Mouse (Mus musculus) hindbrain, embryonic 14.5 days (tissue): ENCODE measurements around the gene Mmp1b. TPM values are rescaled to one million over a fixed set of nuclear protein-coding genes. Genes with fewer than 3 reads are reported as not detected.
"Not testable (repeated sequence)": the region's sequence is repeated elsewhere in the genome, so short reads cannot be mapped to it uniquely, and the experiment has no call there.

Source experiments
- ATAC-seq: fragments of 200-750 bp; cut with Nextera tagmentation; 2 replicates; pipeline ENCODE4 v1.8.0; 2017; ENCODE audit warnings: moderate number of reproducible peaks, mild to moderate bottlenecking, moderate TSS enrichment, moderate library complexity; ENCODE audit not compliant: low FRiP score
- DNase-seq: peaks from one replicate; pipeline ENCODE4 v3.0.0-alpha.2; 2015; ENCODE audit warnings: low spot score
- H3K27ac ChIP-seq: fragments of 300-500 bp; sonication (generic); 2 replicates; pipeline ENCODE4 v1.5.1; 2014; ENCODE audit warnings: mild to moderate bottlenecking, moderate library complexity
- H3K27me3 ChIP-seq: fragments of 300-500 bp; sonication (generic); 2 replicates; pipeline ENCODE4 v1.6.1; 2014; ENCODE audit warnings: mild to moderate bottlenecking, low read length, mixed read lengths; ENCODE audit not compliant: control insufficient read depth, insufficient read depth
- H3K36me3 ChIP-seq: fragments of 300-500 bp; sonication (generic); replicated peaks from 2 replicates; pipeline ENCODE4 v1.6.1; 2014; ENCODE audit not compliant: control insufficient read depth, insufficient read depth
- H3K4me1 ChIP-seq: fragments of 300-500 bp; sonication (generic); replicated peaks from 2 replicates; pipeline ENCODE4 v1.6.1; 2014; ENCODE audit warnings: antibody characterized with exemption, low read length, mixed read lengths; ENCODE audit not compliant: control insufficient read depth, insufficient read depth
- H3K4me2 ChIP-seq: fragments of 300-500 bp; sonication (generic); replicated peaks from 2 replicates; pipeline ENCODE4 v1.6.1; 2014; ENCODE audit warnings: mild to moderate bottlenecking, moderate library complexity
- H3K4me3 ChIP-seq: fragments of 300-500 bp; sonication (generic); replicated peaks from 2 replicates; pipeline ENCODE4 v1.5.1; 2014; ENCODE audit warnings: mild to moderate bottlenecking, low read length
- H3K9ac ChIP-seq: fragments of 300-500 bp; sonication (generic); 2 replicates; pipeline ENCODE4 v1.6.1; 2014
- H3K9me3 ChIP-seq: fragments of 300-500 bp; sonication (generic); 2 replicates; pipeline ENCODE4 v1.6.1; 2016; ENCODE audit warnings: low read length; ENCODE audit not compliant: control insufficient read depth
- WGBS: fragments of 180-500 bp; shearing (Covaris S2); extraction: QIAGEN DNeasy Blood & Tissue Kit; methylation state at CpG from one replicate; pipeline ENCODE4 v1.1.7; 2014; 5-methylcytosine and 5-hydroxymethylcytosine counted together
- polyA plus RNA-seq: library from polyadenylated mRNA; unstranded; fragments of >200 nt; fragmentation: Nextera tagmentation; extraction: Ambion mirVana; gene quantifications from 2 replicates; pipeline ENCODE4 v1.2.1, GENCODE M21; 2014

The Mmp1b gene
- not detected in 2 replicates for polyA plus RNA-seq

DNA sequence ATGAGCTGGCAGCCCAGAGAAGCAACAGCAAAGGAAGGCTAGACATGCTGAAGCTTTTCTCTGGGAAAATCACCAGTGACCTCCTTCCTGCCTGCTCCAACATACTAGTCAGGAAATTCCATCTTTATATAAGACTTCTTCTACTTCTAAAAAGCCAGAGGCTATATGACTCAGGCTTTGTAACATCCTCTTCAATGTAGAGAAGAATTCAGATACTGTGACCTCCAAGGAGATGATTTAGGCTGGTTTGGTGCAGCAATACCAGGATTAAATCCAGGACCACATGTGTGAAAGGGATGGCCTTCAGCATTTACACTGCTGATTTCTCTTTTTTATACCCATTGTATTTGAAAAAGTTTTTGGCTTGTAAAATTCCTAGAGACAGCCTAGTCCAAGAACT lies at the start of gene Mmp1b:
Mmp1b (minus strand) TSS at position 101 of the 400 bp plus-strand sequence.
- H3K4me3 ChIP-seq: no peak within 1 kb of the TSS
- ATAC-seq (no peak), DNase-seq (no peak)
- H3K9ac ChIP-seq: no peak within 1 kb of the TSS
- H3K27me3 ChIP-seq: no peaks in the 10 kb centered on the region
- no peaks in the 10 kb centered on the region for H3K4me1 ChIP-seq
- H3K36me3 ChIP-seq: no peaks in the 10 kb centered on the region
- H3K9me3 ChIP-seq: no peaks in the 10 kb centered on the region
- no peak within 1 kb of the TSS for H3K4me2 ChIP-seq
- H3K27ac ChIP-seq: no peak within 1 kb of the TSS

DNA sequence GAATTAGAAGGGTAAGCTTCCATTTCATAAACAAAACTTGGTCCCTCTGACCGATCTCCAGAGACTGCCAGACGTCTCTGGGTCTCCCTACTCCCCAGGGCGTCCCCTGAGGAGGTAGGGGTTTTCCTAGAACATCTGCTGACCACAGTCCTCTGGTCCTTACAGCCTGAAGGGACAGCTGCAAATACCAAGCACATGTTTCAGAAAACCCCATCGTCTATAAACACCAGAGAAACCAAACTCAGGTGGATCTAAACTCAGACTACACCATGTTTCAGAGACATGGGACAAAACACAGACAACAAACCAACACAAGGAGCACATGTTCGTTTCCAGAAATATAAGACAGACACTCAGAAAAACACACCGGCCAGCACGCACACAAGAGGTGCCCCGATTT lies 8.7 kb upstream of the Mmp1b start:
- ATAC-seq, H3K4me1 ChIP-seq, DNase-seq, H3K4me2 ChIP-seq, H3K27ac ChIP-seq, H3K36me3 ChIP-seq, H3K9me3 ChIP-seq, H3K27me3 ChIP-seq, H3K4me3 ChIP-seq, H3K9ac ChIP-seq: not testable (repeated sequence)
- 84% methylated on average over 8 of the region's 8 CpGs for WGBS

DNA sequence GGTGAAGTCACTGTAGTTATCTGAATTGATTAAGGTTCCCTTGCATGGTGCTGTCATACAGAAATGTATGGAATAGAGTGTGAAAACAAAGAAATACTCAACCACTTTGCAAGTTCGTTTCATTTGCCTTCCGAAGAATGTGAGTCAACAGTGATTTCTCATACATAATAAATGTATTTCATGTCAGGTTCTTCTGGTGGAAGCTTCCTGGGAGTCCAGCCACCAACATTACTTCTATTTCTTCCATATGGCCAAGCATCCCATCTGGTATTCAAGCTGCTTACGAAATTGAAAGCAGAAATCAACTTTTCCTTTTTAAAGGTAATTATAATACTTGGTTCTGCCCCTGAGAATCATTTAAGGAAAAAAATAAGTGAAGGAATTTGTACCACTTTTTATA lies 33.3 kb downstream of the Mmp1b start:
- no peak overlapping the region for H3K4me3 ChIP-seq
- no peaks in the 10 kb centered on the region for H3K4me1 ChIP-seq
- no peak overlapping the region for H3K27ac ChIP-seq
- no peak overlapping the region for H3K9ac ChIP-seq
- no peak overlapping the region for H3K4me2 ChIP-seq
- DNase-seq: no peak
- ATAC-seq: no peak
- H3K36me3 ChIP-seq: no peaks in the 10 kb centered on the region
- no peaks in the 10 kb centered on the region for H3K27me3 ChIP-seq
- WGBS: 89% methylated on average over 3 of the region's 3 CpGs
- H3K9me3 ChIP-seq: no peaks in the 10 kb centered on the region

DNA sequence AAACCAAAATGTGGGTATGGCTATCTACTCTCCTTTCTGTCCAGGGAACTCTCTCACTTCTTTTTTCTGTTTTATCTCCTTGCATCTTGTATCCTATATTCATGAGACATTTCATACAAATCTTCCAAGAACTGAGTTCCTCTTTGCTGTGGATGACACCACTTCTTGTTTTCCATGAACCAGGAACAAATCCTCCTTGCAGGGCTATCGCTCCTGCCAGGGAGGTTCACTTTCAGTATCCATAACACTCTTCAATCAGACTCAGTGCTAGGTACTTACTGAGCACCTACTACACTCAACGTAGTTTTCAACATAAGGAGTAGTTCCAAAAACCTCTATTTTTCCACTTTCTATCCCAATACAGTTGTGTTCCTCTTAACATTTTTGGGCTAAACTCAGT lies 42.3 kb downstream of the Mmp1b start:
- H3K4me1 ChIP-seq: no peaks in the 10 kb centered on the region
- no peaks in the 10 kb centered on the region for H3K36me3 ChIP-seq
- no peak for ATAC-seq
- WGBS: 97% methylated on average over 2 of the region's 2 CpGs
- H3K4me2 ChIP-seq: no peak overlapping the region
- H3K4me3 ChIP-seq: no peak overlapping the region
- no peaks in the 10 kb centered on the region for H3K27me3 ChIP-seq
- H3K9me3 ChIP-seq: no peaks in the 10 kb centered on the region
- H3K9ac ChIP-seq: no peak overlapping the region
- DNase-seq: no peak
- H3K27ac ChIP-seq: no peak overlapping the region

DNA sequence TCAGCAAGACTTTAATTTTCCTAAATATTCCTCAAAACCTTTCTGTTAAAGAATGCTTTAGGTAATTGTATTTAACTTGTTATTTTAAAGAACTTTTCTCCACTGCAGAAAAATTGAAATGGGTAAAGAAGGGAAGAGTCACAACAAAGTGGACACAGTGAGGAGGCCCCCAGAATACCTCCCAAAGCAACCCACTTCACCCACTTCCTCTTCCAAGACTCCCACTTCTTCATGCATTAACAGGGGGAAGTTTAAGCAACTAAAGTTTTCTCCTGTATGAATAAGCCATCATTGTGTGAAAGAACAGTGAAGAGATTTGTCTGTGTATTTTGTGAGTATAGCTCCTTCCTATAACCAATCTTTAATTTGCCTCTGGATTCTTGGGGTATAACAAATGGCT lies 43.7 kb downstream of the Mmp1b start, which contains the start of gene Mmp12:
Mmp12 (plus strand) TSS at position 275 of the 400 bp plus-strand sequence.
- DNase-seq: no peak
- H3K4me3 ChIP-seq: no peak within 1 kb of the TSS
- H3K9me3 ChIP-seq: no peaks in the 10 kb centered on the region
- ATAC-seq: no peak
- H3K36me3 ChIP-seq: no peaks in the 10 kb centered on the region
- H3K27ac ChIP-seq: no peak within 1 kb of the TSS
- H3K9ac ChIP-seq: no peak within 1 kb of the TSS
- no peak within 1 kb of the TSS for H3K4me2 ChIP-seq
- no peaks in the 10 kb centered on the region for H3K27me3 ChIP-seq
- no peaks in the 10 kb centered on the region for H3K4me1 ChIP-seq

DNA sequence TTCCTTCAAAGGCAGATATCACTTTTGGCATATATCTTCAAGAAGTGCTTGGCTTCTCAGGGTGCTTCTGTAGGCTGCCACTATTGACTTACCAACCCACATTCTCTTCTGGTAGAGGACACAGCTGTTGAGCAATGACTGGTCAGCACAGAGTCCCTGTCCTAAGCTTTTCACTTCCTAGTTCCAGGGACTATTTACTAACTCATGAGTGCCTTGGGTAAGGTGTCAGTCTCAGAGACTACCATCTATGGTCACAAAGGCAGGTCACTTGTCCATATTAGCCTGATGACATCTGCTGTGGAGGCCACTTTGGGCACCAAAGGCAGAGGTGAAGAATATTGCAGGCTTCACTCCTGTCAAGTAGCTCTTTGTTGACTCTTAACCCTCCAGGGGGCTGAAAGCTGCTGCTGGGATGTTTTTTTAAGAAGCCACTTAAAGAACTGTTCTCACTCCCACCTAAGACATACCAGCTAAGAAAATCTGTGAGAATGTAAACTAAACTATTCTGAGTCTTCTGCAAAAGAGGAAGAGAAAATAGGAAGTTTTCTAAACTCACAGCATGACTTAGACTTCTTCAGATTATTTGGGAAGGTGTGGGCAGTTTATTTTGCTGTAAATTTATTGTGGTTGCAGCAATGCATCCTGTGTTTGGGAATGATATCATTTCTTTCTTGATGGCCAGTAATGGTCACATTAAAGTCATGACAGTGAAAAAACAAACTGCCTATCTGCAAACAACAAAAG lies 50.9 kb downstream of the Mmp1b start:
- Histone ChIP-seq H3K4me3 (no peak overlapping the region), H3K9me3 (no peaks in the 10 kb centered on the region), H3K27ac (no peak overlapping the region), H3K4me1 (no peaks in the 10 kb centered on the region), H3K4me2 (no peak overlapping the region), H3K27me3 (no peaks in the 10 kb centered on the region), H3K9ac (no peak overlapping the region), H3K36me3 (no peaks in the 10 kb centered on the region)
- DNase-seq (no peak), ATAC-seq (no peak)

DNA sequence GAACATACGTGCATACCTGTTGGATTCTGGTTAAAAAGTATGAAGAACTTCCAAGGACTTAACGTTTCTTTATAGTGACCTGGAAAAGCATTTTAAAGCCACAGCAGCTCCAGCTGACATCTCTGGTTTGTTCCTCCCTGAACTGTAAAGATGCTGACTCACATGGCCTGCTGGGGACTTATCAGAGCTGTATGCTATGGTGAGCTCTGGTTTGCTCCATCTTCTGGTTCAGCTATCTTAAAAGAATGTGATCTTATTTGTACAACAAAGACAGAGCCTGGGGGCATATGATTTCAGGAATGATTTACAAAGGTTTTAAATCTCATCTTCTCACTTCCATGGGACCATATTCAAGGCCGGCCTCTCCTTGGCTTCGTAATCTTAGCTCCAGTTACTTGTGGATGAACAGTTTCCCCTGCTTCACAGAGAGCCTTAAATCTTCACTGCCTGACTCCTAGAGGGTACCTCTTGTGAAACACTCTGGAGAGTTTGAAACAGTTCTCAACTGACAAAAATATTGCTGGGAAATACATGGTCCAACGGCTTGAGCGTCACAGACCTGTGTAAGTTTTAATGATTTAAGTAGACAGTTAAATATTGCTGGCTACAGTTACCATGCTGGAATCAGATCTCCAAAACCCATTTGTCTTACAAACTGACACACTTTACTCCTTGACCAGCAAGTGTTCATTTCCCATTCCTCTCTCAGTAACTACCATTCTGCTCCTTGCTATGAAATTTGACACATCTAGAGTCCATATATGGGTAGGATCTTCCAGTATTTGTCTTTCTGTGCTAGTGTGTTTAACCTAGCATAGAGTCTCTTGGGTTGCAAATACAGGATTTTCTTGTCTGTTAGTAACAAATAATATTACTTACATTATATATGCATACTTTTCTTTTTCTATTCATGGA lies 51.8 kb downstream of the Mmp1b start:
- no peaks in the 10 kb centered on the region for H3K27me3 ChIP-seq
- no peak overlapping the region for H3K4me2 ChIP-seq
- H3K9me3 ChIP-seq: no peaks in the 10 kb centered on the region
- no peak overlapping the region for H3K4me3 ChIP-seq
- H3K4me1 ChIP-seq: no peaks in the 10 kb centered on the region
- ATAC-seq (no peak), DNase-seq (no peak)
- WGBS: 94% methylated on average over 5 of the region's 6 CpGs
- H3K27ac ChIP-seq: no peak overlapping the region
- no peaks in the 10 kb centered on the region for H3K36me3 ChIP-seq
- H3K9ac ChIP-seq: no peak overlapping the region

DNA sequence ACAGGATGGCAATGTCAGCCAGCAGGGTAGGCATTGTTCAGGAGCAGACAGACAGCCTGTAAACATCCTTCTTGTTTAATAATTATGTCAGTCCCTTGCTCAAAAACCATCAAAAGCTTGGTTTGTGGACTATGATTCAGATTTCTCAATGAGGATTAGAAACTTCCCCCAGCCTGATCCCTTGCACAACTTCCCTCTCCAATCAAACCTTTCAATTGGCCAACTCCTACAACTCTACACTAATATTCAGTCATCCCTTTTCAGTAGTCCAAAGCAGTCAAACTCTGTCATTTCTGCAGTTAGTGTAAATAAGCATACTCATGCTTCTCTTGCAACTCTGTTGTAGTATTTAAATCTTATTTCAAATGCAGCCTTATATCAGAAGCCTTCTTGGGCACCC lies 56.0 kb downstream of the Mmp1b start:
- H3K9ac ChIP-seq: no peak overlapping the region
- H3K36me3 ChIP-seq: no peaks in the 10 kb centered on the region
- no peak overlapping the region for H3K4me2 ChIP-seq
- no peaks in the 10 kb centered on the region for H3K4me1 ChIP-seq
- no peak overlapping the region for H3K27ac ChIP-seq
- DNase-seq: no peak
- no peak for ATAC-seq
- H3K4me3 ChIP-seq: no peak overlapping the region
- H3K9me3 ChIP-seq: no peaks in the 10 kb centered on the region
- no peaks in the 10 kb centered on the region for H3K27me3 ChIP-seq
